Mouse (Mus musculus) cerebellum, adult 11 months (tissue): ENCODE results near the gene Rpp25.

Experiments used
- DNase-seq: peaks from one replicate; pipeline ENCODE4 v3.0.0; 2022

The Rpp25 gene

GRCm38 (mm10) chr9:57521056-57521911 lies 17.5 kb downstream of the Rpp25 start, which contains the start of gene Cox5a:
TSS of gene Cox5a (plus strand) at chr9:57521274.
- peak; percentile 95 for DNase-seq

DNA sequence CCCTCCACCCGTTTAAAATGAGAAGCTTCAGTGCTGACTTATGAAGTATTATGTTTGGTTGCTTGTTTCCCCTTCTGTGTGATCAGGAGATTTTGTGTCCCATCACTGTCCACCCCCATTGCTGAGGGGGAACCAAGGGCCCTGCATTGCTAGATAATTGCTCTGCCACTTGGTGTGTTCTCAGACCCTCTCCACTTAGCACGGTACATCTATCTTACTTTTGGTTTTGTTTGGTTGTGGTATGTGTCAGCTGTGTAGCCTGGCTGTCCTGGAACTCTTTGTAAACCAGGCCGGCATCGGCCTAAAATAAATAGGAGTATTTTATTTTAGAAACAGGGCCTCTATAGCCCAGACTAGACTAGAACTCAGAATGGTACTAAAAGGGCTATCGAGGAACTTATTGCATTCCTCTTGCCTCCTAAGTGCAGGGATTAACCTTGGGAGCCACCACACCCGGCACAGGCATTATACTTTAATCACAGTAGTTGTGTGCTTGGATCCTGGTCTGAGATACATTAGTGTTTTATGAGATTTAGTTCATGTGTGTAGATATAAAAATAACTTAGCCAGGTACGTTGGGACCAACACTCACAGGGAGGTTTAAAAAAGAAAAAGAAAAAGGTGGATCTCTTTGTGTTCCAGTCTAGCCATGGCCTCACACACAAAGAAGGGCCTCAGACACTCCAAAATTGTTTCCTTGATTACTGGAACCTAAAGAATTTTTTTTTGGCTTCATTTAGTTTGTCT lies 18.5 kb downstream of the Rpp25 start:
- DNase-seq = no peak

DNA sequence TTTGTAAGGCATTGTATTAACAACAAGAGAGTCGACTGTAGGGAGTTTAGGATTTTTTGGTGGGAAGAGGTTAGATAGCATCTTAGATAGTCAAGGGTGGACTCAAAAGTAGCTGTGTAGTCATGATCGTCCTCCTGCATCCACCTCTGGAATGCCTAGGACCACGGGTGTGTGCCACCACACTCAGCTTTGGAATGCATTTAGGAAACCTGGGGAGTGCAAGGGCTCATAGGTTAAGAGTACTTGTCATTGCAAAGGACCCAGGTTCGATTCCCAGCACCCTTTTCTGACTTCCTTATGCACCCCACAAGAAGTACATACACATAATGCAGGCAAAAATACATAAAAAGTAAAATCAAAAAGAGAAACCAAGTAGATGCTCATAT lies 19.0 kb downstream of the Rpp25 start:
- DNase-seq = no peak

DNA sequence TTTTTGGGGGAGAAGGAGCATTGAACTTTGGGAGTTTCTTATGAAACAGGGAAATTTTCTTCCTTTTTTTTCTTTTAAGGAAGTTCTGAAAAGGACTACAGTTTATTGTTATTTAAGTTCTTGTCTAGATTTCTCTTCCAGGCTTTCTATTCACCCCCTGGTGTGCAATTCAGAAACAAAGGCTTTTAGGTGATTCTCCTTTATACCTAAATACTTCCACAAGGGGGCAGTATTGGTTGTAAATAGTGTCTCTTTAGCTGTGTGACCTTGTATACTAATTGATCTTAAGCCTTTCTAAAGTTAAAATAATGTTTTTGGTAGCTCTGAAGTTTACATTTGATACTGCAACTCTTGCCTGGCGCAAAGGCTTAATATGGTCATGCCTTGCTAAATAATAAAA lies 19.9 kb downstream of the Rpp25 start:
- no peak for DNase-seq

- DNase-seq = no peak
Measured at GRCm38 (mm10) chr9:57524439-57524838, 20.6 kb downstream of the Rpp25 start.

DNA sequence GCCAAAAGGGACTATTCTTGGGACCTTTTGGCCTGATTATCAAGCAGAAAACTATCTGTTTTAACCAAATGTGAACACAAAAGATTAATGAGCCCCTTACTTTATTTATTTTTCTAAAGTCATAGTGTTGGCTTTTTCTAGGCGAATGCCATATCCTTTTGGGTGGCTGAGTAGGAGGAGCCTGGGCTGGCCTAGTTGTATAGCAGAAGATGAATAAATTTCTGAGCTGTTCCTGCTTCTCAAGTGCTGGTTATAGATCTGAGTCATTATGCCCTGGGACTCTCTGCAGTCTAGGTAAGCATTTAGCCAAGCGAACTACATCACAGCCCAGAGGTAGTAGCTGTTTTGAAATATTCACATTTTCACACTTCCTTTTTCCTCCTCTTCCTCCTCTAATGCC lies 21.7 kb downstream of the Rpp25 start:
- DNase-seq = no peak

GRCm38 (mm10) chr9:57526435-57526834 lies 22.6 kb downstream of the Rpp25 start:
- DNase-seq = no peak

DNA sequence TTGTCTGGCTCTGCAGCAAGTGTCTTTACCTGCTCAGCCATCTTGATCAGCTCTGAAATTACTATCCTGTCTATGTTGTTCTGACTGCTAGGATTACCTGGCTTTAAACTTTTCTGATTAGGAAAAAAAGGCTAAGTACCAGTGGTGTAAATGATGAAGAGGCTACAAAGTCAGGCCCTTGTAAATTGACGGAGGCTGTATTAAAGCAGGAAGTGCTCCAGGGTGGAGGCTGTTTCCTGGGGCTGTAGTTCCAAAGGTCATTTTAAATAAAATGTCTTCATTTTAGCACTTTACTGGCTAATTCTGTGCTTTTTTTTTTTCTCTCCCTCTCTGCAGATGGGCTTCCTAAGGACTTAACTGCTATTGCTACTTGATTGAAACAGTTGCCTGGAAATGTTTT lies 28.1 kb downstream of the Rpp25 start:
- DNase-seq = no peak

- no peak for DNase-seq
Measured at GRCm38 (mm10) chr9:57536362-57536761, 32.5 kb downstream of the Rpp25 start.

DNA sequence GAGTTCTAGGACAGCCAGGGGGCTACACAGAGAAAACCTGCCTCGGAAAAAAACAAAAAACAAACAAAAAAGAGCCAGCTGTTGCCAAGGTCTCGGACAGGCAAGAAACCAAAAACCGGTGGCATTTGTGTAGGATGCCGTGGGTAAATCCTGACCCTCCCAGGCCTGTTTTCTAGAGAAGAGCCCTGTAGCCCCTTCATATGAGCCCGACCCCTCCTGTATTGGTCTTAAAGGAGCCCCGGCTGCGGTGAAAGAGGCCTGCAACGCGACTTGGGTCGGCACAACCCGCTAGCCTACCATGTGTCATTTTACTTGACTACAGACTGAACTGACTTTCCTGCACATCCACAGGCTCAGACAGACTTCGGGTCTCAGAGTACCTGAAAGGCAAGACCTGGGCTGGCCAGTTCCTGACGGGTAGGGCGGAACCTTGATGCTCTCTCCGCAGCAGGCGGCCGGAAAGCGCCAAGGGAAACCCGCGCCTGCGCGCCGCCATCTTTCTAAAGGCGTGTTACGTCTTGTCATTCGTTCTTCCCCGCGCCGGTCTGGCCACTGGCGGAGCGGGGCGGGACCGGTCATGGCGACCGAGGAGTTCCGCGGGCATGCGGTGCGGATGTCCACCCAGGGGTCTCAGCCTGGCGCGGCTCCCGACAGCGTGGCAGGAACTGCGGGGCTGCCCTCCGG lies 33.4 kb downstream of the Rpp25 start, which contains the start of gene Fam219b:
TSS of gene Fam219b (plus strand) at position 485 of the 684 bp plus-strand sequence.
- peak; percentile 88 for DNase-seq

DNA sequence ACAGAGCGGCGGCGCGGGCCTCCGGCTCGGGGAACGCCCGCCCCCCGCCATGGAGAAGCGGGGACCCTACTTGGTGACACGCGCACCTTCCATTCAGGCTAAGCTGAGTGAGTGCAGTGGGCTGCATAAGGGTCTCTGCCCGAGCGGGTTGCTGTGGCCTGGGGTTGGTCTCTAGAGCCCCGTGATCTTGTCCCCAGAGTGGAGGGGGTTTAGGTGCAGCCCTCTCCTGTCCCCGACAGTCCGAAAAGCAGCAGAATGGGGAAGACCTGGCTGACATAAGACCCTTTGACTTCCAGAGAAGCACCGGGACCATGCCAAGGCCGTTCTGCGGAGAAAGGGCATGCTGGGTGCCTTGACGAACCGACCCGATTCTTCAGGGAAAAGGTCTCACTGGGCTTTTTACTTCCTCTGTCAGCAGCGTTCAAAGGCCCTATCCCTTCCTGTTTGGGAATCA lies 33.9 kb downstream of the Rpp25 start:
- DNase-seq = no peak

DNA sequence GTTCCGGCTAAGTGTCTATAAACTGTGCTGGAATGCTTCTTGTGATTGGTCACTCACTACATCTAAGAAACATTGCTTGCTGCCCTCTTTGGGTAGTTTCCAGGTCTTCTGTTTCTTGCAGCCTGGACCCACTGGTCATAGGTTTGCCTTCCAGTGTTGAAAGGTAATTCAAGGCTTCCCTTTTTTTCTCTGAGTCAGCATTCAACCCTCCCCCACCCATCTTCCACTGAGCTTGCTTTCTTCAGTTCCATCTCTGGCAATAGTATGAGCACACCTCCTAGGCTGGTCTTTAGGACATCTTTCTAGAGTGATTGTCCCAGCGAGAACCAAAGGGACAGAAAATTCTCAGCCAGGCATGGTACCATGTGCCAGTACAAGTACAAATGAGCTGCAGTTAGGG lies 35.7 kb downstream of the Rpp25 start:
- no peak for DNase-seq

- no peak for DNase-seq
Measured at GRCm38 (mm10) chr9:57541312-57541711, 37.5 kb downstream of the Rpp25 start.

GRCm38 (mm10) chr9:57543951-57544350 lies 40.1 kb downstream of the Rpp25 start:
- DNase-seq = no peak

GRCm38 (mm10) chr9:57547287-57547686 lies 43.5 kb downstream of the Rpp25 start:
- no peak for DNase-seq

DNA sequence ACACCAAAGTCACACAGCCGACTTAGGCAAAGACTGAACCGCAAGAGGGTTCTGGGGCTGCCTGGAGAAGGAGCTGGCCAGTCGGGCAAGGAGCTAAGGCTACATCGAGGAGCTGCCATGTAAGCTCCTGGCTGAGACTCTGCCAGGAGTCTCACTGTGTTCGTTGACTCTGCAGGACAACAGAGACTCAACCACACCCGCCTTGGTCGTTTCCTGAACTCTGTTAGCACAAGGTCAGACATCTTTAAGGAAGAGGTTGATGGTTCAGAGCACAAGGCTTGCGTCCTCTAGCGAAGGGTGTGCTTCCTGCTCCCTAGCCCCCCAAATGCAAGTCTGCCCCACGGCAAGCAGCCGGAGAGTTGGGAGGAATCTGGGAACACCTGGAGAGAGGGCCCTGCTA lies 44.0 kb downstream of the Rpp25 start:
- no peak for DNase-seq

- no peak for DNase-seq
Measured at GRCm38 (mm10) chr9:57549186-57549585, 45.4 kb downstream of the Rpp25 start.

DNA sequence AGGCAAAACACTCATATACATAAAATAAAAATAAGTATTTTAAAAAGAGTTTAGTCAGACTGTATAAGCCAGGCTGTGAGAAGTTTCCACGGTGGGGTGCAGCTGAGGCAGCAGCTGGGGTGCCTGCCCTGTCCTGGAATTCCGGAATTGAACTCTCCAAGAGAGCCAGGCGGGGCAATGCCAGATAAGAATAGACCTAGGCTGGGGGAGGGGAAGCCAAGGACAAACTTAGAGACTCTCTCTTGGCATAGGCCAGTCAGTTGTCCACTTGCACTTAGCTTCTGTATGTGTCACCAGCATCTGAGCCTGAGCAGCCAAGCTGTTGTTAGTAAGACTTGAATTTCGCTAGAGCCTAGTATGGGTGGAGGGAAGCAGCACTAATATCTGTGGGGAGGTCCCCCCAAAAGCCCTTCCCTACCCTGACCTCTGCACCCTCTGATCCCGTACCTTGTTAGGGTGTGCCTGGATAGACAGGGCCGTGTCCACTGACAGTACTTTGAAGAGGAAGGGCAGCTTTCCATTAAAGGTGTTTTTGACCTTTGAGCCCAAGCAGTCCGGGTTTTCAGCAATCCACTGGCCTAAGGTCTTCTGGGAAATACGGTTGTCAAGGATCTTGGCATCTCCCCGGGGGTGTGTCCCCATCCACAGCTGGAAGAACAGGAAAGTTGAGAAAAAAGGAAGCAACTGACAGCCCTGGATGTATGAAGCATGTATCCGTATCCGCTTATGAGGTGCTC lies 46.5 kb downstream of the Rpp25 start:
- DNase-seq = no peak

GRCm38 (mm10) chr9:57552139-57552887 lies 48.5 kb downstream of the Rpp25 start, which contains the start of gene Mpi:
TSS of gene Mpi (minus strand) at chr9:57552763.
- DNase-seq = peak; percentile 59

- no peak for DNase-seq
Measured at GRCm38 (mm10) chr9:57553119-57553518, 49.3 kb downstream of the Rpp25 start.

DNA sequence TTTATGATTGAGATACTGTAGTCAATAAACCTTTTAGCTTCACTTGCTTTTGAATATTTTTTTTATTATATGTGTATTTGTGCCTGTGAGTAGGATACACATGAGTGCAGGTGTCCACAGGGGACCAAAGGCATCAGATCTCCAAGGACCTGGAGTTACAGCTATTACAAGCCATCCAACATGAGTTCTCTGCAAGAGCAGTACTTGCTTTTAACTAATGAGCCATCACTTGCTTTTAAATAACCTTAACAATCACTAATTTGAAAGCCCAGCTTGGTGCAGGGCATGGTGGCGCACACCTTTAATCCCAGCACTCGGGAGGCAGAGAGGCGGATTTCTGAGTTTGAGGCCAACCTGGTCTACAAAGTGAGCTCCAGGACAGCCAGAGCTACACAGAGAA lies 50.9 kb downstream of the Rpp25 start:
- no peak for DNase-seq
